Mouse (Mus musculus) CH12.LX (cell line): ENCODE measurements around the gene Sh2d6. TPM values are rescaled to one million over a fixed set of nuclear protein-coding genes. Genes with fewer than 3 reads are reported as not detected.

Source experiments
- DNase-seq: peaks from one replicate; pipeline ENCODE4 v3.0.0-alpha.2; 2013; ENCODE audit errors: extremely low read depth
- H3K27ac ChIP-seq: 2 replicates; pipeline ENCODE4 v1.5.1; 2012; ENCODE audit warnings: low read depth, mild to moderate bottlenecking, control low read depth, moderate library complexity; ENCODE audit not compliant: insufficient read depth
- H3K27me3 ChIP-seq: replicated peaks from 2 replicates; pipeline ENCODE3; 2012; ENCODE audit warnings: inconsistent platforms
- H3K36me3 ChIP-seq, 2 experiments: replicated peaks in 1 of 2; 2 replicates each; pipeline versions ENCODE3 to v1.6.1; 2012; ENCODE audit warnings: inconsistent platforms in 1 of 2, low read length in 1 of 2, mild to moderate bottlenecking in 1 of 2, mixed read lengths in 1 of 2, moderate library complexity in 1 of 2; ENCODE audit not compliant: control insufficient read depth in 1 of 2, insufficient read depth in 1 of 2
- H3K4me1 ChIP-seq, 2 experiments: 2 replicates each; pipeline ENCODE4 v1.6.1; 2012; ENCODE audit warnings: inconsistent platforms in 1 of 2, moderate library complexity in 1 of 2; ENCODE audit not compliant: insufficient read depth in 2 of 2, control insufficient read depth in 1 of 2
- H3K4me2 ChIP-seq: 2 replicates; pipeline ENCODE4 v1.6.1; 2012; ENCODE audit warnings: low read depth, mild to moderate bottlenecking, control low read depth; ENCODE audit not compliant: poor library complexity, insufficient read depth, severe bottlenecking
- H3K4me3 ChIP-seq, 3 experiments: fragments of 150-350 bp in 1 of 3; sonication (generic) in 1 of 3; replicated peaks in 1 of 3; 2 replicates each; pipeline versions ENCODE3 to v1.5.1; 2011 to 2012; ENCODE audit warnings: low read depth in 2 of 3, low read length in 2 of 3, mild to moderate bottlenecking in 2 of 3, moderate library complexity in 2 of 3, control low read depth in 1 of 3, improper control_type of control experiment in 1 of 3, inconsistent platforms in 1 of 3, mixed read lengths in 1 of 3; ENCODE audit not compliant: poor library complexity in 1 of 3
- H3K79me2 ChIP-seq: replicated peaks from 2 replicates; pipeline ENCODE4 v1.6.1; 2012; ENCODE audit warnings: mild to moderate bottlenecking, moderate library complexity; ENCODE audit not compliant: control insufficient read depth, poor library complexity, insufficient read depth, severe bottlenecking; ENCODE audit errors: extremely low read depth
- H3K9ac ChIP-seq: 2 replicates; pipeline ENCODE4 v1.6.1; 2012; ENCODE audit warnings: low read depth, mild to moderate bottlenecking, control low read depth, moderate library complexity; ENCODE audit not compliant: insufficient read depth
- H3K9me3 ChIP-seq: replicated peaks from 2 replicates; pipeline ENCODE3; 2012; ENCODE audit warnings: low read length, inconsistent platforms, mixed read lengths
- BHLHE40 ChIP-seq: IDR thresholded peaks from 2 replicates; pipeline ENCODE4 v1.6.1; 2011; ENCODE audit warnings: mild to moderate bottlenecking, low read depth, low read length, improper control_type of control experiment
- CHD1 ChIP-seq: IDR thresholded peaks from 2 replicates; pipeline ENCODE4 v1.6.1; 2012; ENCODE audit warnings: low read depth, low read length, improper control_type of control experiment, inconsistent platforms
- CHD2 ChIP-seq: IDR thresholded peaks from 2 replicates; pipeline ENCODE4 v1.6.1; 2011; ENCODE audit warnings: low read length, improper control_type of control experiment
- CTCF ChIP-seq, 2 experiments: IDR thresholded peaks in 1 of 2; conservative IDR thresholded peaks in 1 of 2; 2 replicates each; pipeline ENCODE4 v1.5.1; 2011 to 2012; ENCODE audit warnings: low read depth in 2 of 2, low read length in 2 of 2, improper control_type of control experiment in 1 of 2, inconsistent platforms in 1 of 2, mild to moderate bottlenecking in 1 of 2, moderate library complexity in 1 of 2
- E2F4 ChIP-seq: IDR thresholded peaks from 2 replicates; pipeline ENCODE4 v1.6.1; 2011; ENCODE audit warnings: low read depth, low read length, improper control_type of control experiment; ENCODE audit not compliant: insufficient replicate concordance
- ELF1 ChIP-seq: IDR thresholded peaks from 2 replicates; pipeline ENCODE4 v1.6.1; 2014; ENCODE audit warnings: low read depth, mild to moderate bottlenecking, inconsistent platforms, low read length, improper control_type of control experiment
- EP300 ChIP-seq: IDR thresholded peaks from 2 replicates; pipeline ENCODE4 v1.6.1; 2011; ENCODE audit warnings: low read length, improper control_type of control experiment
- ETS1 ChIP-seq: conservative IDR thresholded peaks from 2 replicates; pipeline ENCODE4 v1.6.1; 2012; ENCODE audit warnings: low read depth, mild to moderate bottlenecking, inconsistent platforms, low read length, improper control_type of control experiment, moderate library complexity
- GABPA ChIP-seq: IDR thresholded peaks from 2 replicates; pipeline ENCODE4 v1.6.1; 2012; ENCODE audit warnings: low read depth, low read length, improper control_type of control experiment, inconsistent platforms; ENCODE audit not compliant: insufficient replicate concordance
- HCFC1 ChIP-seq: IDR thresholded peaks from 2 replicates; pipeline ENCODE4 v1.6.1; 2012; ENCODE audit warnings: low read depth, mild to moderate bottlenecking, inconsistent platforms, low read length, improper control_type of control experiment
- IRF4 ChIP-seq: IDR thresholded peaks from 2 replicates; pipeline ENCODE4 v1.6.1; 2014; ENCODE audit warnings: low read depth, mild to moderate bottlenecking, inconsistent platforms, low read length, improper control_type of control experiment
- JUN ChIP-seq: IDR thresholded peaks from 2 replicates; pipeline ENCODE4 v1.6.1; 2011; ENCODE audit warnings: low read depth, mild to moderate bottlenecking, low read length, improper control_type of control experiment, moderate library complexity; ENCODE audit not compliant: insufficient read depth
- JUND ChIP-seq: conservative IDR thresholded peaks from 2 replicates; pipeline ENCODE4 v1.6.1; 2011; ENCODE audit warnings: low read depth, low read length, improper control_type of control experiment
- KAT2A ChIP-seq: IDR thresholded peaks from 2 replicates; pipeline ENCODE4 v1.6.1; 2012; ENCODE audit warnings: low read length, improper control_type of control experiment, inconsistent platforms; ENCODE audit not compliant: insufficient replicate concordance
- MAFK ChIP-seq: IDR thresholded peaks from 2 replicates; pipeline ENCODE4 v1.6.1; 2011; ENCODE audit warnings: low read length, improper control_type of control experiment; ENCODE audit not compliant: insufficient replicate concordance
- MAX ChIP-seq: IDR thresholded peaks from 2 replicates; pipeline ENCODE4 v1.6.1; 2011; ENCODE audit warnings: low read length, improper control_type of control experiment
- MAZ ChIP-seq: IDR thresholded peaks from 2 replicates; pipeline ENCODE4 v1.6.1; 2012; ENCODE audit warnings: low read depth, mild to moderate bottlenecking, inconsistent platforms, low read length, improper control_type of control experiment, moderate library complexity
- MEF2A ChIP-seq: IDR thresholded peaks from 2 replicates; pipeline ENCODE4 v1.6.1; 2014; ENCODE audit warnings: low read depth, mild to moderate bottlenecking, inconsistent platforms, low read length, improper control_type of control experiment, borderline replicate concordance
- MXI1 ChIP-seq: IDR thresholded peaks from 2 replicates; pipeline ENCODE4 v1.6.1; 2011; ENCODE audit warnings: mild to moderate bottlenecking, low read depth, low read length, improper control_type of control experiment
- MYC ChIP-seq: IDR thresholded peaks from 2 replicates; pipeline ENCODE4 v1.6.1; 2011; ENCODE audit warnings: low read depth, mild to moderate bottlenecking, improper control_type of control experiment, low read length
- NELFE ChIP-seq: IDR thresholded peaks from 2 replicates; pipeline ENCODE4 v1.6.1; 2011; ENCODE audit warnings: low read depth, low read length, improper control_type of control experiment
- NRF1 ChIP-seq: IDR thresholded peaks from 2 replicates; pipeline ENCODE4 v1.6.1; 2014; ENCODE audit warnings: low read depth, mild to moderate bottlenecking, inconsistent platforms, low read length, improper control_type of control experiment, moderate library complexity
- PAX5 ChIP-seq: IDR thresholded peaks from 2 replicates; pipeline ENCODE4 v1.6.1; 2012; ENCODE audit warnings: low read length, inconsistent platforms, mixed read lengths
- POLR2A ChIP-seq: IDR thresholded peaks from 2 replicates; pipeline ENCODE4 v1.6.1; 2011; ENCODE audit warnings: low read depth, mild to moderate bottlenecking, improper control_type of control experiment, low read length
- POLR2AphosphoS2 ChIP-seq: IDR thresholded peaks from 2 replicates; pipeline ENCODE4 v1.6.1; 2011; ENCODE audit warnings: low read depth, low read length, improper control_type of control experiment
- RAD21 ChIP-seq: IDR thresholded peaks from 2 replicates; pipeline ENCODE4 v1.6.1; 2011; ENCODE audit warnings: low read depth, mild to moderate bottlenecking, low read length, improper control_type of control experiment, moderate library complexity
- RCOR1 ChIP-seq: conservative IDR thresholded peaks from 2 replicates; pipeline ENCODE4 v1.6.1; 2012; ENCODE audit warnings: low read depth, mild to moderate bottlenecking, inconsistent platforms, low read length, improper control_type of control experiment
- SIN3A ChIP-seq: IDR thresholded peaks from 2 replicates; pipeline ENCODE4 v1.6.1; 2012; ENCODE audit warnings: low read length, improper control_type of control experiment, inconsistent platforms
- SMC3 ChIP-seq: IDR thresholded peaks from 2 replicates; pipeline ENCODE4 v1.6.1; 2011; ENCODE audit warnings: low read depth, low read length, improper control_type of control experiment
- TBP ChIP-seq: conservative IDR thresholded peaks from 2 replicates; pipeline ENCODE4 v1.6.1; 2011; ENCODE audit warnings: low read depth, low read length, improper control_type of control experiment
- TCF12 ChIP-seq: IDR thresholded peaks from 2 replicates; pipeline ENCODE4 v1.6.1; 2014; ENCODE audit warnings: low read depth, mild to moderate bottlenecking, inconsistent platforms, low read length, improper control_type of control experiment
- UBTF ChIP-seq: IDR thresholded peaks from 2 replicates; pipeline ENCODE4 v1.6.1; 2012; ENCODE audit warnings: low read depth, mild to moderate bottlenecking, inconsistent platforms, low read length, improper control_type of control experiment, moderate library complexity
- USF1 ChIP-seq: IDR thresholded peaks from 2 replicates; pipeline ENCODE4 v1.6.1; 2014; ENCODE audit warnings: low read depth, mild to moderate bottlenecking, inconsistent platforms, low read length, improper control_type of control experiment
- USF2 ChIP-seq: conservative IDR thresholded peaks from 2 replicates; pipeline ENCODE4 v1.6.1; 2011; ENCODE audit warnings: low read depth, low read length, improper control_type of control experiment
- ZC3H11A ChIP-seq: IDR thresholded peaks from 2 replicates; pipeline ENCODE4 v1.6.1; 2012; ENCODE audit warnings: low read depth, mild to moderate bottlenecking, inconsistent platforms, low read length, improper control_type of control experiment
- ZKSCAN1 ChIP-seq: IDR thresholded peaks from 2 replicates; pipeline ENCODE4 v1.6.1; 2012; ENCODE audit warnings: low read depth, inconsistent platforms, low read length, improper control_type of control experiment, borderline replicate concordance
- ZMIZ1 ChIP-seq: IDR thresholded peaks from 2 replicates; pipeline ENCODE4 v1.6.1; 2012; ENCODE audit warnings: low read depth, mild to moderate bottlenecking, inconsistent platforms, low read length, improper control_type of control experiment
- ZNF384 ChIP-seq: IDR thresholded peaks from 2 replicates; pipeline ENCODE4 v1.6.1; 2012; ENCODE audit warnings: low read depth, low read length, improper control_type of control experiment, inconsistent platforms
- dilution Hi-C: fragments of 300-500 bp; cut with MboI; formaldehyde crosslinking; loops from 2 replicates; pipeline ENCODE4 v1.14.3; 2020; ENCODE audit warnings: low sequenced_read_pairs; ENCODE audit not compliant: extremely low pct_unique_long_range_greater_than_20kb, extremely low pct_ligation_motif_present
- in situ Hi-C: fragments of 300-500 bp; cut with MboI; formaldehyde crosslinking; loops from 3 replicates; pipeline ENCODE4 v1.14.3; 2019; ENCODE audit warnings: low sequenced_read_pairs, low pct_ligation_motif_present, low pct_unique_long_range_greater_than_20kb, mixed read lengths
- polyA plus RNA-seq: library from polyadenylated mRNA; unstranded; fragments of >175 nt; gene quantifications from 2 replicates; pipeline ENCODE4 v1.2.1, GENCODE M21; 2012; ENCODE audit warnings: low read depth; ENCODE audit not compliant: insufficient read length
- total RNA-seq, 2 experiments: library from RNA; depleted of rRNA; stranded (reverse); fragments of 300-350 nt in 1 of 2; fragments of >200 nt in 1 of 2; gene quantifications; 2 replicates each; pipeline ENCODE4 v1.2.3; 2012 to 2014

Sh2d6 gene
- total and polyA plus RNA-seq, 3 experiments = 0.78 to 4.9 (median 1.7) TPM

- dilution Hi-C loops = no loop called here
- peak overlapping the region; percentile 57 for H3K27ac ChIP-seq
- TF ChIP-seq HCFC1 (no peak), MXI1 (no peak; the same call in 1 of the 2 replicates), POLR2A (peak; percentile 74), RCOR1 (no peak), CHD1 (peak; percentile 14; the same call in 1 of the 2 replicates), JUND (no peak), IRF4 (no peak), TBP (no peak; the same call in 1 of the 2 replicates), MAZ (peak; percentile 79; the same call in 1 of the 2 replicates), CTCF (conservative IDR thresholded peaks at IDR 0.05 in 1 of 2, IDR thresholded peaks at IDR 0.05 in 1 of 2; ENCODE audit: low read depth in 2 of 2, low read length in 2 of 2) (no peak), UBTF (0 out of 2 replicates have a peak, but pooled peaks have one; percentile 16), E2F4 (no peak), MAX (no peak), ZNF384 (no peak), ELF1 (peak; percentile 47), MYC (no peak), EP300 (no peak), NRF1 (peak; percentile 51; the same call in 1 of the 2 replicates), GABPA (no peak), SMC3 (no peak), USF2 (no peak), ETS1 (no peak; the same call in 1 of the 2 replicates), ZKSCAN1 (no peak), MAFK (no peak), TCF12 (0 out of 2 replicates have a peak, but pooled peaks have one; percentile 36), CHD2 (no peak), BHLHE40 (no peak), SIN3A (peak; percentile 30; the same call in 1 of the 2 replicates), KAT2A (no peak), JUN (no peak), ZC3H11A (no peak), USF1 (no peak), POLR2AphosphoS2 (no peak), NELFE (peak; percentile 61), RAD21 (no peak), ZMIZ1 (no peak; the same call in 1 of the 2 replicates), PAX5 (no peak), MEF2A (no peak)
- H3K4me1 ChIP-seq = peaks cover 11 to 48% of the 10 kb centered on the region in 2 experiments
- H3K9ac ChIP-seq = peak overlapping the region; percentile 59
- peak overlapping the region; percentile 51 to 75 (median 63) for H3K4me3 ChIP-seq
- H3K36me3 ChIP-seq = peaks cover 0 to 9% of the 10 kb centered on the region in 2 experiments
- peaks cover 3% of the 10 kb centered on the region for H3K9me3 ChIP-seq
- H3K79me2 ChIP-seq = peaks cover 14% of the 10 kb centered on the region
- no peaks in the 10 kb centered on the region for H3K27me3 ChIP-seq
- in situ Hi-C loops = no loop called here
- DNase-seq = peak; percentile 60
- H3K4me2 ChIP-seq = peak overlapping the region; percentile 73
Measured at GRCm38 (mm10) chr6:72549041-72549580, 27.6 kb upstream of the Sh2d6 start.
